Mouse (Mus musculus) CD4-positive, CD25-positive, alpha-beta regulatory T cell, adult 9 weeks (primary cell): ENCODE data around the gene Rhbdl1. TPM values are rescaled to one million over a fixed set of nuclear protein-coding genes. Genes with fewer than 3 reads are reported as not detected.

Source experiments
- polyA plus RNA-seq: library from polyadenylated mRNA; unstranded; fragments of 100-300 nt; shearing (Covaris generic); gene quantifications from one replicate; pipeline ENCODE4 v1.2.1, GENCODE M21; 2017

The Rhbdl1 gene
- polyA plus RNA-seq: 0.27 TPM

DNA sequence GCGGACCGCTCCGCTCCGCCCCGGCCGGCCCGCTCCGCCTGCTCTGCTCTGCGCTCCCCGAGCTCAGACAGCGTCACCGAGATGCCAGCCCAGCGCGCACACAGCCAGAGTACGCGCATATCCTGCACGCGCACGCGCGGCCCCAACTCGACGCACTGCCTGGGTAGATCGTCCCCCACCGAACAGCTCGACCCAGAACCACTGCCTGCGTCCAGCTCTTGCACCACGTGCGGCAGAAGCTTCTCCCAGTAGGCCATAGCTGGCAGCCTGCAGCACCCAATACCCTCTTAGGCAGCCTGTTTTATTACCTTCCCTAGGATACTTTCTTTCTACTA, at the start of gene Rhbdl1:
Rhbdl1 (minus strand) TSS at position 220 of the 335 bp plus-strand sequence.

GRCm38 (mm10) chr17:25880196-25880910, 43.3 kb upstream of the Rhbdl1 start, which contains the start of gene Wfikkn1:
TSS of gene Wfikkn1 (minus strand) at chr17:25880858.

GRCm38 (mm10) chr17:25874721-25875170, 37.7 kb upstream of the Rhbdl1 start, which contains the start of gene Mettl26:
TSS of gene Mettl26 (plus strand) at chr17:25875074.

DNA sequence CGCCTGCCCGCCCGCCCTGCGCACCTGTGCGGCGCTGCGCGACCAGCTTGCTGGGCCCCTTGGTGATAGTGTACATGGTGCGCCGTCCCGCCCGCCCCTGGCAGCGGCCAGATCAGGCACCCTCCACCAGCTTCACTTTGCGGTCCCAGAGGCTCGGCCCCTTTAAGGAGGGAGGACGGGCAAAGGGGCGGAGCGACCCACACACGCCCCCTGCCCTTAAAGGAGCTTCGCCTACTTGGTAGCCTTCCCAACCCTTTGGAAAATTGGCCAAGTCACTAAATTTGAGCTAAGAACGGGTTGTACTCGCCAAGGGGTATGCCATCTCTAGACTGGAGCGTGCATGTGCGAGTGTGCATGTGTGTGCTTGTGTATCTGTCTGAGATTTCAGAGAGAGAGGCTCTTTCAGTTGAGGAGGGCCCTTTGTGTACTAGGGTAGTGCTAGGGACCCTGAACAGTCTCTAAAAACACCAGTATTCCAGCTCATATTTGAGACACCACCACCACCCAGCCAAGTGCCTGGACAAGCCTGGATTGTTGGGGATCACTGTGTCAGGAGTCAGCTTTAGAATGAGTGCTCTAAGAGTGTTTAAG, 31.6 kb upstream of the Rhbdl1 start, which contains the start of gene Mcrip2:
Mcrip2 (minus strand) TSS at position 164 of the 591 bp plus-strand sequence.

DNA sequence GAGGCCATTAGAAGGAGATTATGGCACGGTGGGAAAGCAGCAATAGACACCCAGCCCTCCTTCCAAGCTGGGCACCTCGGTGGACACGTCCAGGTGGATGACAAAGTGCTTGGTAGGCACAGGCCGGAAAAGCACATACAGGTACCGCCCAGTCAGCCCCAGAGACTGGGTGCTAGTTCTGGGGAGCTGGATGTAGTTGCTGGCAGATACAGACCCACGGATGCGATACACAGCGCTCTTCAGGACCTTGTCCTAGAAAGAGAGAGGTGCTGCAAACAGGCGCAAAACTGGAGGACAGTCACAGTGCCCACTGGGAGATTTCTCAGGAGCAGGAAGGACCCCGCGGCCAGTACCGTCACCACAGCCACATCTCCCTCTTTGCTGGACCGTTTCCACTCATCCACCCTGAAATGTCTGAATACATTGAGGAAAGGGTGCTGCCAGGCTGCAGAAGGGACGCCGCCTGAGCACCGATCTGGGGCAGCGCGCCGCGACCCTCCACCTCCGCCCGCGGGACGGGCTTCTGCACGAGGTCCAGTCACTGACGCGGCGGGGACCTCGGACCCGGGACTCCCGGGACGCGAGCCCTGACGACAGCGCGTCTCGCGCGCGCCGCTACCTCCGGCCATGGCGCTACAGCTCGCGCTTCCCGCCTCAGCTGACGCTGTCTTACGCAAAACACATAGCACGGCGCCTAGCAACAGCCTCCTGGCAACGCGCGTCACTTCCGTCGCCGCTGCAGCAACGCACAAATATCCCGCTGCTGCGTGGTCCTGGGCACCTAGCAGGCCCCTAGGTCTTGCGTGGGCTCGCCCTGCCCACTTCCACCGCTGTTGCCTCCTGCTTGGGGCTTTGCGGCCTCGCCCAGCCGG, 24.0 kb upstream of the Rhbdl1 start, which contains the start of gene Wdr90:
Wdr90 (minus strand) TSS at position 670 of the 872 bp plus-strand sequence.

DNA sequence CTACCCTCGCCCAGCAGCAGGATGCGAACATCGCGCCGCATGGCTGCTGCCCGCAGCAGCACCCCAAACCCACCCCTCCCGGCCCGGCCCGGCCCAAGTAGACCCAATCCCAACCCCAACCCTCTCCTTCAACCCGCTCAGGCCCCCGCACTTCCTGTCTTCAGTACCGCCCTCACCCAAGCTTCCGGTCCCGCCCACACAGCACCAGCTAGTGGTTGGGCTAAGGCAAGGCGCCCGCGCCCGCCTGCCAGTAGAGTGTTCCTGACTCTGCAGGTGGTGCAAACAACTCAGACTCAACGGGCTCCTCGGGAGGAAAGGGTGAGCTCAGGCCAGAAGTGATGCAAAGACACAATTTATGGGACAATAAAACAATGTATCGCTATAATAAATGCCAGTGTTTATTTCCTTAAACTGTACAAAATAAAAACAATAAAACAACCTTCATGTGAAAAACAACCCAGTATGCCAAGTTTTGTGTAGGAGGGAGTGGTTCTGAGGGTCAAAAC, 7.4 kb upstream of the Rhbdl1 start, which contains the start of gene Rhot2:
Rhot2 (minus strand) TSS at position 456 of the 506 bp plus-strand sequence.

DNA sequence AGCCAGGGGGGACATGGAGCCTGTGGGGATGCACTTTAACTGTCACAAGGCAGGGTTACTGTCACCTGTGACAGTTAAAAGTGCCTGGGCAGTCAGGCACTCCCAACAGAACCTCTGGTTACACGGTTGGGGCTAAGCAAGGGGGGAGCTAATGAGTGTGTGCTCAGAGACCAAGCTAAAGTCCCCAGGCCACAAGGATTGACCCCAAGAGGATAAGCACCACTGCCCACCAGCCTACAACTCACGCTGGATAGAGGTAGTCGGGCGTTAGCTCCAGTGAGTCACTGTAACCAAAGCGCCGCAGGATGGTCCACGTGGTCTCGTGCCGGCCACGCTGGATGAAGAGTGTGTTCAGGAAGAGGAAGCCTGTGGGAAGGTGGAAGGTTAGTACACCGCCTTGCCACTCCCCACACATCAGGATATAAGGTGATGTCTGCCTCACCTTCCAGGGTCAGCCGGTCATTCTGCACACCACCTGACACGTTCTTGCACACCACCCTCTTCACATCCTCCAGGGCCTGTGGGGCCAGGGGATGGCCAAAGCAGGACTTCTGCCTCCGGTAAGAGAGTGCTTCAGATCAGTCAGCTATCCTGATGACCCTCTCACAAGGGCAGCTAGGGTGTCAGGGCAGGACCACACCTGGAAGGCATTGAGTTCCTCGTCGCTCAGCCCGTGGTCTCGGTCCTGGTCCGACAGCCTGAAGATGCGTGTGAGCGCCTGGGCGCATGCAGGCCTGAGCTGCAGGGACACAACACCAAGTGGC, 4.2 kb upstream of the Rhbdl1 start, which contains the start of gene Gm20683:
Gm20683 (minus strand) TSS at position 647 of the 764 bp plus-strand sequence.

DNA sequence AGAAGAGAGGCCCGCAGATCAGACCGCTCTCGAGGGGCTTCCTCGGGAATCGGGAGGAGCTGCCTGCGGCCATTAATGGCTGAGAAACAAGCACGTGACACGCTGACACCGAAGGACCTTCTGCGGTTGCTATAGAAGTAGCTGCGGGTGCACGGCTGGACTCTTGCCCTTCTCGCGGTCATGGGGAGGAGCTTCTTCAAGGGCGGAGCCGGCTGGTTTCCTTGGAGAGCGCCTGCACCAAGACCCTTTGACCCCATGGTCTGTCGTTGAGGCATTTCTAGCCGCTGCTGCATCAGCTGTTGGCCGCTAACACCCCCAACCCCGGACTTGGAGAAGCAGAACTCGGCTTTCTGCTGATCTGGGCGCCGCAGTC, 3.8 kb downstream of the Rhbdl1 start, which contains the start of gene Stub1:
Stub1 (minus strand) TSS at position 114 of the 373 bp plus-strand sequence.

GRCm38 (mm10) chr17:25828712-25829557, 8.2 kb downstream of the Rhbdl1 start, which contains the start of gene Jmjd8:
TSS of gene Jmjd8 (plus strand) at chr17:25828867.

DNA sequence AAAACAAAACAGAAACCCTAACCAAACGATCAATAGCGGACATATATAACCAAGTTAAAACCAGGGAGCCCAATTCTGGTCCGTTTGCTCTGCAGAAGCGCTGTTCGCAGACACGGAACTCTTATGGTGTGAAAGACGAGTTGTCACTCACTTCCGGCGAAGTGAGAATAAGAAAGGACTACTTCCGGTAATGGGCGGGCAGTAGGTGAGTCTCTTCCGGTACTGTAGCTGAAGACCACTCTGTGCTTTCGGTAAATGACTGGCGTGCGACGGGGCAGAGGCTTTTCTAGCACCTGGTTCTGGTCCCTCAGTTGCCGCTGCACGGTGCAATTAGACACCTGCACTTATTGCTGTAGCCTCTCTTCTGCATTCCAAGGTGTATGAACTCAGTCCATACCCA, 13.6 kb downstream of the Rhbdl1 start, which contains the start of gene Wdr24:
Wdr24 (plus strand) TSS at position 176 of the 400 bp plus-strand sequence.

DNA sequence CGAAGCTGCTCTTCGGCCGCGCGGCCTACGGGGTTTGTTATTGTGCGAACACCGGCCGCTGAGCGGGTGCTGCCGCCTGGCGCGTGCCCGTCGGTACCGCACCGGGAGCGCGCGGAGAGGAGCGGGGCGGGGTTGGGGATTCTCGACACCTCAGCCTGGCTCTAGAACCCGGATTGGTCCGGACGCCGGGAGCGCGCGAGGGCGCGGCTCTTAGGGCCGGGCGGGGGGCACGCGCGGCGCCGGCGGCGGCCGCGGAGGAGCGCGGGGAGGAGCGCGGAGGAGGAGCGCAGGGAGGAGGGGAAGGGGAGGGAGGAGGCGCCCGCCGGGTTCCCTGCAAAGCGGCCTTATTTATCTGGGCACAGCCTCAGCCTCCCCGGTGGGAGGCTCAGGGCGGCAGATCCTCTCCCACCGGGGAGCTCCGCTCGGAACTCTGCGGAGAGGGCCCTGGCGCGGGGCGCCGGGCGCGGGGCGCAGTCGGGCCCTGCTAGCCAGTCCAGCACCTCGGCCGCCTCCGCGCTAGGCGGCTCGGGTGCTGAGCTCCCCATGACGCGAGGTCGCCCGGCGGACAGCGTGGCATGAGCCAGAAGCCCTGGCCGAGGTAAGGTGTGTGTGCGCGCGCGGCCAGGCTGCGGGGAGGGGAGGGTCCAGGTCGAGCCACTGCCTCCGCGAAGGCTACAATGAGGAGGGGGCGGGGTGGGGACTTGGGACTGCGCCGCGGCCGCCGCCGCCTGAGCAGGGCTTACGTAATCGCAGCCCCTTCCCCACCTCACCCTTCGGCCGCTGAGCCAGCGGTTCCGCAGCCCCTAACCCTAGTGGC, 28.1 kb downstream of the Rhbdl1 start, which contains the start of gene Fbxl16:
Fbxl16 (plus strand) TSS at position 297 of the 817 bp plus-strand sequence.

DNA sequence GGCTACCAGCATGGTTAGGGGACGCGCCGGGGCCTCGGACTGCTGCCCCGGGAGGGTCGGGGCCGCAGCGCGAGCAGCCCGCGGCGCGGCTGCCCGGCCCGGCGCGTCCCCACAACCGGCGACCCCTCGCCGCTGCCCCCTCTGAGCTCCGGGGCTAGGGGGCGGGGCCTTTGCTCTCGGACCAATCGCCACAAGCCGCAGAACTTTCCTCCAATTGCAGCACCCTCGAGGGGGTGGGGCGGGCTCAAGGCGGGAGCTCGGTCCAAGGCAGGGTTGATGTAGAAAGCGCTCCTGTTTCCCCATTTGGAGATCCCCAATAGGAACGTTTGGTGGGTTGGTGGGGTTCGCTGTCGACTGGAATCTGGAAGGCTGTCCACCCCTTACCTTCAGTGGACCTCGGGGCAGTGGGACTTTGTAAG, 40.1 kb downstream of the Rhbdl1 start, which contains the start of gene Metrn:
Metrn (minus strand) TSS at position 186 of the 419 bp plus-strand sequence.

DNA sequence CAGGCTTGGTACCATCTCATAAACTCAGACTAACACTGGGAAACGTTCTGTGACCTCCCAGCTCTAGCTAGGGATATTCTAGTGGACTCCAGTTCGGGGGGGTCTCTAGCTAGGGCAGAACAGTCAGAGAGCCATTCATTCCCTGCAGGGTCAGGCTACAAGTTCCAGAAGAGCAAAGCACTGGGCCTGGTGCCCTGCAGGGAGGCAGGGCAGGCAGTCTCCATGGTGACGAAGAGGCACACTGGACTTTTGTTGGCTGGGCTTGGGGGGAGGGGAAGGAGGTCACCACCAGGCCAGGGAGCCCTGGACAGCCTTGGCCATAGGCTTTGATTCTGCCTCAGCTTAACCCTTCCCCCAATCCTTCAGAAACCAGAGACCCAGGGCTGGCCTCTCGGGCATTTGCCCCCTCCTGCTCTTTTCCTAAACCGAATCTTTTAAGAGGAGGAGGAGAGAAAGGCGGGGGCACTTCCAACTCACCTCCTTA, 41.4 kb downstream of the Rhbdl1 start, which contains the start of gene AC134908.4:
AC134908.4 (minus strand) TSS at position 51 of the 484 bp plus-strand sequence.

DNA sequence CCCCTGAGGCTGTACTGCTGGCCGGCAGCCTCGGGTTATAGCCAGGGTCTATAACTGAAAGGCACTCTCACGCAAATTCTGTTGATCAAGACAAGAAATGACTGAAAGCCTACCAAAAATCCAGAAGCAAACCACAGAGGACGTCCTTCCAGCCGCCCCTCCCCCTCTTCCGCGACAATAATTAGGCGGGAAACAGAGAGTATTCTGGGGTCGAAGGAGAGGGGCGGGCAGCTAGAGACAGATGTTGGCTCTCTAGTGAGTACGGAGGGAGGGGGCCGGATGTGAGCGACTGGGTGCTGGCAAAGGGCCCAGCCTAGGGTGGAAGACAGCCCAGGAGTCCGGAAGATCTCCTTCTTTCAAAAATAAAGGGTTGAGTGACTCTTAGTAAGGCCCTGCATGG, 44.5 kb downstream of the Rhbdl1 start, which contains the start of gene Fam173a:
Fam173a (minus strand) TSS at position 287 of the 400 bp plus-strand sequence.

DNA sequence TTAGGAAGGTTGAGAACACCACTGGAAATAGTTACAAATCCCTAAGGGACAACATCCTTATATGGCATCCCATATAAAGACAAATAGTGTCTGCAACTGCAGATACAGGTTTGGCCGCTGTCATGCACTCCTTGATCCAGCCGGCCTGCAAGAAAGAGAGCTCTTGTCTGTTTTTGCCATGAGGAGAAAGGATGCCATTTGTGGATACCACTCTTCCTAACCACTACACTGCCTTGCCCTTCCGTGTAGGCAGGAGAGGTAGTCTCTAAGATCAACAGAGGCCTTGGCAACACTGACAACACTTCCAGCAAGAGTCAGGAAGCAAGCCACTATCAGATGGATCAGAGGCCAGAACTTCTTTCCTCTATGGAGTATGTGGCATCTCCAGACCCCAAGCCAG, 50.8 kb downstream of the Rhbdl1 start, which contains the start of gene Ccdc78:
Ccdc78 (plus strand) TSS at position 301 of the 400 bp plus-strand sequence.

GRCm38 (mm10) chr17:25785281-25785745, 51.8 kb downstream of the Rhbdl1 start, which contains the start of gene Haghl:
TSS of gene Haghl (minus strand) at chr17:25785673.

